Mouse (Mus musculus): ENCODE data around the gene Prdm16. TPM values are rescaled to one million over a fixed set of nuclear protein-coding genes. Genes with fewer than 3 reads are reported as not detected.

Prdm16 gene
- polyA plus RNA-seq, 1 experiment: 7.3 TPM

- no peak for DNase-seq (ENCODE audit: low read depth)
Observed at GRCm38 (mm10) chr4:154390333-154391080, 246.2 kb downstream of the Prdm16 start.

- DNase-seq (ENCODE audit: low read depth): no peak
Observed at GRCm38 (mm10) chr4:154389641-154390040, 247.0 kb downstream of the Prdm16 start.

GRCm38 (mm10) chr4:154386810-154387209 is 249.9 kb downstream of the Prdm16 start:
- no peak for DNase-seq (ENCODE audit: low read depth)

- DNase-seq (ENCODE audit: low read depth): no peak
Observed at GRCm38 (mm10) chr4:154385918-154386317, 250.8 kb downstream of the Prdm16 start.

- no peak for DNase-seq (ENCODE audit: low read depth)
Observed at GRCm38 (mm10) chr4:154385208-154385607, 251.5 kb downstream of the Prdm16 start.

- DNase-seq (ENCODE audit: low read depth): no peak
Observed at GRCm38 (mm10) chr4:154378876-154379275, 257.8 kb downstream of the Prdm16 start.

- no peak for DNase-seq (ENCODE audit: low read depth)
Observed at GRCm38 (mm10) chr4:154375939-154376625, 260.6 kb downstream of the Prdm16 start.

GRCm38 (mm10) chr4:154371542-154372247 is 265.0 kb downstream of the Prdm16 start:
- DNase-seq (ENCODE audit: low read depth): no peak

GRCm38 (mm10) chr4:154370841-154371240 is 265.8 kb downstream of the Prdm16 start:
- no peak for DNase-seq (ENCODE audit: low read depth)

- DNase-seq (ENCODE audit: low read depth): no peak
Observed at GRCm38 (mm10) chr4:154369089-154369488, 267.6 kb downstream of the Prdm16 start.

- no peak for DNase-seq (ENCODE audit: low read depth)
Observed at GRCm38 (mm10) chr4:154366836-154367235, 269.8 kb downstream of the Prdm16 start.

- no peak for DNase-seq (ENCODE audit: low read depth)
Observed at GRCm38 (mm10) chr4:154364752-154365151, 271.9 kb downstream of the Prdm16 start.

- no peak for DNase-seq (ENCODE audit: low read depth)
Observed at GRCm38 (mm10) chr4:154360850-154361249, 275.8 kb downstream of the Prdm16 start.

GRCm38 (mm10) chr4:154360441-154360840 is 276.2 kb downstream of the Prdm16 start:
- DNase-seq (ENCODE audit: low read depth): no peak

GRCm38 (mm10) chr4:154359762-154360300 is 276.8 kb downstream of the Prdm16 start:
- no peak for DNase-seq (ENCODE audit: low read depth)

- DNase-seq (ENCODE audit: low read depth): no peak
Observed at GRCm38 (mm10) chr4:154358816-154359215, 277.9 kb downstream of the Prdm16 start.

GRCm38 (mm10) chr4:154358370-154358769 is 278.3 kb downstream of the Prdm16 start:
- DNase-seq (ENCODE audit: low read depth): no peak

- DNase-seq (ENCODE audit: low read depth): no peak
Observed at GRCm38 (mm10) chr4:154355408-154355807, 281.3 kb downstream of the Prdm16 start.

GRCm38 (mm10) chr4:154352246-154352645 is 284.4 kb downstream of the Prdm16 start:
- DNase-seq (ENCODE audit: low read depth): no peak

GRCm38 (mm10) chr4:154348197-154348786 is 288.4 kb downstream of the Prdm16 start:
- DNase-seq (ENCODE audit: low read depth): no peak

- DNase-seq (ENCODE audit: low read depth): no peak
Observed at GRCm38 (mm10) chr4:154346731-154347522, 289.7 kb downstream of the Prdm16 start.

All from gonadal fat pad, adult 2 months (tissue).